Mouse (Mus musculus) A20 (cell line): ENCODE data around the gene Pom121l2.

Experiments
- DNase-seq: peaks from one replicate; pipeline ENCODE4 v3.0.0-alpha.2; 2011; ENCODE audit warnings: low read depth, low spot score

Pom121l2 gene

DNA sequence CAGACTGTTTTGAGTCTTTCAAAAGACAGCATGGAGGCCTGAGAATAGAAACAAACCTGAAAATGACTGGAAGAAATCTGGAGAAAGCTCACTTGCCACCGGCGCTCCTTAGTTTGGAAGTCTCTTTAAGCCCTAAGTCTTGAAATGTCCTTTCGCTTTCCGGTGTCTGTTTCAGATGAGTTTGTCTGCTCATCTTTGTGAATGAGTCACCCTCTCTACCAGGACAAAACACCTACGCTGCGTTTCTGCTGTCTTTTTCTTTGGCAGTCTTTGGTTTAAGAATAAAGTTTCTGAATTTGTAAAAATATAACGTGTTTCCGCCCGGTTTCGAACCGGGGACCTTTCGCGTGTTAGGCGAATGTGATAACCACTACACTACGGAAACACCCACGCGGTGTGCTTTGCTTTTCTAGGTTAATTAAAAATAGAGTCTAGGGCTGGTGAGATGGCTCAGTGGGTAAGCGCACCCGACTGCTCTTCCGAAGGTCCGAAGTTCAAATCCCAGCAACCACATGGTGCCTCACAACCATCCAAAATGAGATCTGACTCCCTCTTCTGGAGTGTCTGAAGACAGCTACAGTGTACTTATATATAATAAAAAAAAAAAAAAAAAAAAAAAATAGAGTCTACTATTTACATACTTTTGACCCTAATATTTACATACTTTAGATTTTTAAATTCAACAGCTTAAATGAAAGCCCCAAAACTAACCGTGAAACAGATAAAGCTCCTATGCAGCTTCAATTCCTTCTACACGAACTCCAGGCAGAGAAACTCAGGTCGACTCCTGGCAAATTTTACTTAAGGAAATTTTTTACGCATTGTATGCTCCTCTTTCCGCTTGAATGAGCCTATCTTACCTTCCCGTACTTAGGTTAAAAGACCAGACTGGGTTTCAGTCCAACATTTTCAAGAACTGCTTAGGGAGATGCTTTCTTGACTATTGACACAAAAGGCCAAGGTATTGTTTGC is 34.8 kb downstream of the Pom121l2 start:
- DNase-seq = peak; percentile 93

DNA sequence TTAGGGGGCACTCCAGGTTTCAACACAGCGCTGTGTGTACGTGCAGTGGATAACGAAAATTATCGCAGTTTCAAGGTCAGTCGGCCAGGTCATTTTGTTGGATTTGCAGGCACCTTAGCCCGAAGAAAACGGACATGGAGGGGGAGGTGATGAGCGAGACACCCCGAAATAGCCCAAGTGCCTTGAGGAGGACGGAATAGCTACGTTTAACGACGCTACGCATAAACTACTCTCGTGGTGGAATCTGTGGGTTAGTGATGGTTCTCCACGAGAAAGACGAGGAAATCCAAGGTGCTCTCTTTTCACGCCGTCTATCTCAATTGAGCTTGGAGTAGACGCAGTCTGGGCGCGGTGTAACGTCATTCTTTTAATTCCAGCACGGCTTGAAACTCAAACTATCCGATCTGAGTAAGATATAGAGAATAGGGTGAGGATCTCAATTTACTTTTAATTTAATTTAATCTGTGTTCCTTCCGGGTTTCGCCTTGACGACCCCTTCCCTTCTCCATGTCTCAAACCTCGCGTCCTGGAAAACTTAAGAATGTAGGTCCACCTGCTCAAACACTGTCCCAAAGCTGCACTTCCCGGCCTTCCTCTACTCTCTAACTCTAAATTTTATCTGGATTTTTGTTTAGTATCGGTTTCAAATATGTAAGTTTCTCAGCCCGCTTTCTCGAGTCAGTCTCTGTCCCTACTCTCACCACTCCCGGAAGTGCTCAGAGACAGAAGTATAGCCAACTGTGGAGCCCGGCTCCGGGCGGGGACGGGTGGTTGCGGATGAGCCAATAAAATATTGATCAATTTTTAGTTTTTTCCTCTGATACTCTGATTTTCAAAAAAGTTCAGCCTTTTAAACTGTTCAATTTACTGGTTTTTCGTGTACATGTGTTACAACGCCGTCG is 39.2 kb downstream of the Pom121l2 start:
- peak; percentile 65 for DNase-seq

GRCm38 (mm10) chr13:22020901-22021339 is 39.9 kb downstream of the Pom121l2 start:
- DNase-seq = peak; percentile 81

- peak; percentile 75 for DNase-seq
Measured at GRCm38 (mm10) chr13:22021581-22021980, 40.6 kb downstream of the Pom121l2 start.

DNA sequence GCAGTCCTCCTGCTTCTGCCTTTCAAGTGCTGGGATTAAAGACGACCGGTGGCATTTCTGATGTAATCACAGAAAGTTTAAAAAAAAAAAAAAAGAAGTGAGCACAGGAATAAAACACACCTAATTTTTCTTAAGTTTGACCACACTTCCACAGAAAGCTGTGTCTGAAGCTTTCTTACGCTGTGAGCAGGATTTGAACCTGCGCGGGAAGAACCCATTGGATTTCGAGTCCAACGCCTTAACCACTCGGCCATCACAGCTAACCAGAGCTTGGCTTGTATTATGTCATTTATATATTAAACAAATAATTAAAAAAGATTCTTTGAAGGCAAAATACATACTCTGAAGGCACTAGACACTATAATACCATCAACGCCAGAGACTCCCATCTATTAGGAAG is 41.2 kb downstream of the Pom121l2 start:
- peak; percentile 89 for DNase-seq

- peak; percentile 91 for DNase-seq
Measured at GRCm38 (mm10) chr13:22026058-22027031, 45.4 kb downstream of the Pom121l2 start.

GRCm38 (mm10) chr13:22028673-22029460 is 47.9 kb downstream of the Pom121l2 start:
- peak; percentile 94 for DNase-seq

DNA sequence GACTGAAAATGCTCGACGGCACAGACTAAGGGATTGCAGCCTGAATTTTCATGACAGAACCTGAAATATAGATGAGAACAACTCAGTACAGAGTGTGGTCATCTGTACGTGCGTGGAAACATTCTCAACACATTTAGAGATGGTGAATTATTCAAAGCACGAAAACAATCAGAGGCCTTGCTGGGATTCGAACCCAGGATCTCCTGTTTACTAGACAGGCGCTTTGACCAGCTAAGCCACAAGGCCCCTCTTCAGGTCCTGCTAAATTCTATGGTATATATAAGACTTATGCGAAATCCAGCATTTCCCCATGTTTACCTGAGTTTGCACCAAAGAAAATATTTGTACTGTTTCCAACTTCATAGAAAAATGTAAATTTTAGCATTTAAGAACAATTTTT is 48.9 kb downstream of the Pom121l2 start:
- peak; percentile 59 for DNase-seq

GRCm38 (mm10) chr13:22030493-22030892 is 49.5 kb downstream of the Pom121l2 start:
- peak; percentile 66 for DNase-seq

DNA sequence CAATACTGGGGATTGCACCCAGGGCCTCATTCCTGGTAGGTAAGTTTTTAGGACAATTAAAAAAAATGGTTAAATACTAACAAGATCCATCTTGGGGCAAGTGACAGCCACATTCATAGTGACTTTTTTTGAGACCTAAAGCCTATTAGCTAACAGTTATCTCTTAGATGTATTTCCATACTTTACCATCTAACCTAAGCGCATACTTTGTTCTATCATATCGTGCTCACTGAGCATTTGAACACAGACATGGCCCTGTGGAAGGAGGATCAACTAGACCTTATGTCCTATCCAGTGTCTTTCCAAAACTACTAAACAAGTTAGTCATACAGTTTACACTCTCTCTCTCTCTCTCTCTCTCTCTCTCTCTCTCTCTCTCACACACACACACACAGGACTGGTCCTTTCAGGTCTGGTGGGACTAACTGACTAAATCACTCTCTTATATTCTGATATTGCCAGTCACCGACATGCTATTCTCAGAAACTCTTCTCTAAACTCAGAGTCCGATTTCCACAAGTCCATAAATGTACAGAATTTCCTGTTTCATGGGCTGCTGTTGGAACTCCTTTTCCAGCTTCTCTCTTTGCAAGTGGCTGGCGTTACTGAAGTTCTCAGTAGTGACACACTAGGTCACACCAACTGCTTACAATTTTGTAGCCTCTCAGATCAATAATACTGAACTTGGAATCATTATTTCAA is 52.9 kb downstream of the Pom121l2 start:
- peak; percentile 46 for DNase-seq

GRCm38 (mm10) chr13:22034443-22035266 is 53.7 kb downstream of the Pom121l2 start:
- DNase-seq = peak; percentile 81

- peak; percentile 96 for DNase-seq
Measured at GRCm38 (mm10) chr13:22035267-22036148, 54.5 kb downstream of the Pom121l2 start, which contains the start of the genes Hist1h2ah and Hist1h2bk. Hist1h2ah (minus strand) TSS chr13:22035568. Hist1h2bk (plus strand) TSS chr13:22035870.

DNA sequence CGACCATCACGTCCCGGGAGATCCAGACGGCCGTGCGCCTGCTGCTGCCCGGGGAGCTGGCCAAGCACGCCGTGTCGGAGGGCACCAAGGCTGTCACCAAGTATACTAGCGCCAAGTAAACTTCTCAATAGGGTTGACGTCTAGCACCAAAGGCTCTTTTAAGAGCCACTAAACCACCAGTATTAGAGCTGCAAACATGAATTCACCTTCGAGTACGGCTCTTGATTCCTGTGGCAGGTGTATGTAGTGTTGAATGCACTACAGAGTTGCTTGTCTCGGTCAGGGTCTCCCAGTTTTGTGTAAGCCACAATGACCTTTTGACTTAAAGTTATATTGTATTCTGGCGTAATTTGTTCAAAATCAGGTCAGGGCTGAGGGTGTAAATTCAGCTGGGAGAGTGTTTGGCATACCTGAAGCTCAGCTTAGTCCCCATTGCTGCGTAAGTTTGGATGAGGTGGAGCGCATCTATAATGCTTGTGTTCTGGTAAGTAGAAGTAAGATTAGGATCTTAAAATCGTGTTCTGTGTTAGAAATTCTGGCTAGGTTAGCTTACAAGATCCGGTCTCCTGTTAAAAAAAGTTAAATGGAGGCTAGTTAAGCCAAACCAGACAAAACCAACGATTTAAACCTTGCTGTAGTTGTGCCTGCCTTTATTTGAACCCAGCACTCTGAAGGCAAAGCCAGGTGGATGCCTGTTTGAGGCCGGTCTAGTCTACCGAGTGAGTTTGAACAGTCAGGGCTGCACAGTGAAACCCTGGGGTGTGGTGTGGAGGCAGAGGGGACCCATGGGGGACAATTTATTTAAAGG is 55.4 kb downstream of the Pom121l2 start:
- DNase-seq = peak; percentile 78

DNA sequence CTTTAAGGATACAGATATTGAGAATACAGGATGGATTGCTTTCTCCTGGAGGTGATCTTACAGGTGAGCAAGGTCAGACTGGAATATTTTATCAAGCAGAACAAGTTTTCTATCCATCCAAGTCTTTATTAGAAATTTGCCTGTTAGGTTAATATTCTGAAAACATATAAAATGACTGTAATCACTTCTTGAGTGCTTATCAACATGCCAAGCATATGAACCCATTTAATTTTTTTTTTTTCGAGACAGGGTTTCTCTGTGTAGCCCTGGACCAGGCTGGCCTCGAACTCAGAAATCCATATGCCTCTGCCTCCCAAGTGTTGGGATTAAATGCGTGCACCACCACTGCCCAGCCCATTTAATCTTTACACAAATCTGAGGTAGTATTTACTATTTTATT is 56.0 kb downstream of the Pom121l2 start:
- DNase-seq = no peak

DNA sequence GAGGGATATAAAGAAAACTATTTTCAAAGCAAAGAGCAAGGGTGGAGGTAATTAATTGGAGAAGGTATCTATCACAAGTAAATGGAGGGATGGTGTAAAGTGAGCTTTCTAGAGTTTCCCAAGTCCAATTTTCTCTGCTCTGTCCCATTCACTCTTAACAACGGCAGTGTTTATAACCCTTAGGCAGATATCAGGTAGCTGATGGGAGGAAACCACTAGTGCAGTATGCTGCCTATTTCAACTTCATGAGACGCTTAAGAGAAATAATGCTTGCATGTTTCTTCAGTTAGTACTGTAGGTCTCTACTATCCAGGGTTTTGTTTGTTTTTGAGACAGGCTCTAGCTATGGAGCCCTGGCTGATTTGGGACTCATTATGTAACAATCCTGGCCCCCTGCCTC is 56.4 kb downstream of the Pom121l2 start:
- peak; percentile 10 for DNase-seq
